Mouse (Mus musculus): ENCODE results near the gene Hsp90aa1.
"Not testable (repeated sequence)": the region's sequence is repeated elsewhere in the genome, so short reads cannot be mapped to it uniquely, and the experiment has no call there.

Hsp90aa1 gene

DNA sequence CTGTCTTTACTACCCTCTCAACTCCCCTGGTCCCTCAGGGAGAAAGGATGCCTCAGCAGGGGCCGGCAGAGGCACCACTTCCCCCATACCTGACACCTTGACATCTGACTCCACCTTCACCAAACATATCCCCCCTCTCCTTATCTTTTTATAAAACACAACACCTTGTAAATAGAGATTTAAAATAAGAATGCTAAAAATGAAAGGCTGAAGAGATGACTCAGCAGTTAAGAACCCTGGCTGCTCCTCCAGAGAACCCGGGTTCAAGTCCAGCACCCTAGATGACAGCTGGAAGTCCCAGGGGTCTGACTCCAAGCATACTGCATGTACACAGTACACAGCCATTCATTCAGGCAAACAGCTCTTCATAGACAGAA is 3.4 kb downstream of the Hsp90aa1 start:
- DNase-seq (ENCODE audit: low spot score in 2 of 2): no peak

DNA sequence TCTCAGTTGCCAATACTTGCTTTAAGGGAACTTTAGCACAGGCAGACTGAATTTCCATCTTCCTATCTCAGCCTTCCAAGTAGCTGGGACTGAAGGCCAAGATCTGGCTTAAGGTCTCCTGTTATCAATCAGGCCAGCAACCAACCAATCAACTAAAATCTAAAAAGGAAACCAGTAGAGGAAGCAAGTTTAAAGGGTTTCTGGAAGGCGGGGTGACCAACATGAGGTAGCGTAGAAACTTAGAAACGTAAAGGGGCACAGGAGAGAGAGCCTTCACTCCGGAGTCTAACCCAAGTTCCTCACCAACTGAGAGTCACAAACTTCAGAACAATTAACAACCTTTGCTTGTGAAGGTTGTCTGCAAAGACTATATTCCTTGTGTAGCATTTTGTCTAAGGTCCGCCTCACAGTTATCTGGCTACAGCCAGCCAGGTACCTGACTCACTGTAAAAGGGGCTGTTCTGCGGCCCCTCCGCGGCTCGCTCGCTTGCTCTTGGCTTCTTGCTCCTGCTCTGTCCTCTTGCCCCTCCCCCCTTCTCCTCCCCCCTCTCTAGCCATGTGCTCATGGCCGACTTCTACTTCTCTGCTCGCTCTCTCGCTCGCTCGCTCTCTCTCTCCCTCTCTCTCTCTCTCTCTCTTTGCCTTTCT is 3.9 kb downstream of the Hsp90aa1 start:
- DNase-seq (ENCODE audit: low spot score in 2 of 2): no peak

- DNase-seq (ENCODE audit: low spot score in 2 of 2): no peak
Observed at GRCm38 (mm10) chr12:110698080-110698479, 4.4 kb downstream of the Hsp90aa1 start.

- DNase-seq (ENCODE audit: low spot score in 2 of 2): no peak
Observed at GRCm38 (mm10) chr12:110697457-110697856, 5.1 kb downstream of the Hsp90aa1 start.

- DNase-seq (ENCODE audit: low spot score in 2 of 2): no peak
Observed at GRCm38 (mm10) chr12:110696975-110697400, 5.5 kb downstream of the Hsp90aa1 start.

DNA sequence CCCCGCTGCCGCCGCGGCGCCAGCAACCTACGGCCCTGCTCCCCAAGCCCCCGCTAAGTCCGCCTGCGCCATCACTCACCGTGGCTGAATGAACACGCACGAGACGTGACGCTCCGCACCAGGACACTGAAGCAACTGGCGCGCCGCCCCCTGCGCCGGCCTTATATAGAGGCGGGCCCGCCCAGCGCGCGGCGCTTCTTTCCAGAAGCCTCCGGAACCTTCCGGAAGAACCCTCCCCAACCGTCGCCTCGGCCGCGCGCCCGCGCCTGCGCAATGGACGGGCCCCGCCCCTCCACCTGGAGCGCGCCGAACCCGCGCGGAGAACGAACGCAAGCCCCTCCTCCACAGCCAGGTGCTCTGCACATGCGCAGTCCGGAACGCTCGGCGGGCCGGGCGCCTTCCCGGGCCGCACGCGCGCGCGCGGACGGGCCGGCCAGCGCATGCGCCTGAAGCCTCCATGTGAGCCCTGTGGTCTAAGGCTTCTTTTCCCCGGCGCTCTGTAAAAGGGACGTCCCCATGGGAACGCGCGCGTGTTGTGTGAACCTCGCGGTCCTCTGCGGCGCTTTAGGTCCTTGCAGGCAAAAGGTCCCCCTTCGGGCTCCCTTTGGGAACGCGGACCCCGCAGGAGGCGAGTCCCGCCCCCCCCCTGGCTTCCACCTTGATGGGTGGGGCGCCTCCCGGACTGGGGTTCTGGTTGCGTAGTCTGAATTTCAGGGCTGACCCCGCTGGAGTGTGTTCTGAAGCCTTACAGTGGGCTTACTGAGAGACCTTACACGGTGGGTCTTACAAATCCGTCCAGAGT is 6.2 kb downstream of the Hsp90aa1 start:
- peak; percentile 97 to 99 for DNase-seq (ENCODE audit: low spot score in 2 of 2)

DNA sequence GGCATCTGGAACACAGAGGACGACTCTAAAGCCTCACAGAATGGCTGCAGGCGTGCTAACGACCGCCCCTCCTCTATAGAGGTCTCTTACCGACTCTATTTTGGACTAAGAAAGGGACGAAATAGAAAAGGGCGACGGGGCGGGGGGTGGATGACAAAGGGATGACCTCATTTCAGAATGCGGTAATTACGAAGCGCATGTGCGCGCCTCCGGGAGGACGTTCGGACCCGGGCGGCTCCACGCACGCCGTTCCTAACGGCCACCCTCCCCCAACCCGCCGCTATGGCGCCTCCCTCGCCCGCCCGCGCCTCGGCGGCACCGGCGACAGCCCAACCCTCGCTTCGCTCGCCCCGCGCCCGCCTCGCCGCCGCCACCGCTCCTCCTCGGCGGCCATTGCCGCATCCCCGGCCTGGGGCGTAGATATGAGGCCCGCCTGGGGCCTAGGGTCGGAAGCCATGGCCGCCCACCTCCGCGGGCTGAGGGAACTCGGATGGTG is 6.8 kb downstream of the Hsp90aa1 start:
- DNase-seq (ENCODE audit: low spot score in 2 of 2): peak; percentile 37 to 57

DNA sequence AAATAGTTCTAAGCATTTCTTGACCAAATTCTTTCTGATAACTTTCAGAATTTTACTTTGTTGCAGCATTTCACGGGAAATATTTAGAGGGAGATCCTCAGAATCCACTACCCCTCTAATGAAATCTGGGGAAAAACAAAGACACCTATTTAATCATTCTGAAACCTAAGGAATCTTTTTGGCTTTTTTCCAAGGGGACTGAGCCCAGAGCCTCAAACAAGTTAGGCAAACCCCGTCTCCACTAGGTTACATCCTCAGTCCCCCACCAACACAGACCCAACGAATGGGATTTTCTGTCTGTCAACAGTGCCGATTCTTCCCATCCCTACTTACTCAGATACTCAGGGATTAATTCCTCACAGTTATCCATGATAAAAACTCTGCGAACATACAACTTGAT is 9.2 kb downstream of the Hsp90aa1 start:
- DNase-seq (ENCODE audit: low spot score in 2 of 2): not testable (repeated sequence)

- DNase-seq (ENCODE audit: low spot score in 2 of 2): no peak
Observed at GRCm38 (mm10) chr12:110689919-110690643, 12.4 kb downstream of the Hsp90aa1 start.

GRCm38 (mm10) chr12:110688921-110689320 is 13.6 kb downstream of the Hsp90aa1 start:
- DNase-seq (ENCODE audit: low spot score in 2 of 2): not testable (repeated sequence)

DNA sequence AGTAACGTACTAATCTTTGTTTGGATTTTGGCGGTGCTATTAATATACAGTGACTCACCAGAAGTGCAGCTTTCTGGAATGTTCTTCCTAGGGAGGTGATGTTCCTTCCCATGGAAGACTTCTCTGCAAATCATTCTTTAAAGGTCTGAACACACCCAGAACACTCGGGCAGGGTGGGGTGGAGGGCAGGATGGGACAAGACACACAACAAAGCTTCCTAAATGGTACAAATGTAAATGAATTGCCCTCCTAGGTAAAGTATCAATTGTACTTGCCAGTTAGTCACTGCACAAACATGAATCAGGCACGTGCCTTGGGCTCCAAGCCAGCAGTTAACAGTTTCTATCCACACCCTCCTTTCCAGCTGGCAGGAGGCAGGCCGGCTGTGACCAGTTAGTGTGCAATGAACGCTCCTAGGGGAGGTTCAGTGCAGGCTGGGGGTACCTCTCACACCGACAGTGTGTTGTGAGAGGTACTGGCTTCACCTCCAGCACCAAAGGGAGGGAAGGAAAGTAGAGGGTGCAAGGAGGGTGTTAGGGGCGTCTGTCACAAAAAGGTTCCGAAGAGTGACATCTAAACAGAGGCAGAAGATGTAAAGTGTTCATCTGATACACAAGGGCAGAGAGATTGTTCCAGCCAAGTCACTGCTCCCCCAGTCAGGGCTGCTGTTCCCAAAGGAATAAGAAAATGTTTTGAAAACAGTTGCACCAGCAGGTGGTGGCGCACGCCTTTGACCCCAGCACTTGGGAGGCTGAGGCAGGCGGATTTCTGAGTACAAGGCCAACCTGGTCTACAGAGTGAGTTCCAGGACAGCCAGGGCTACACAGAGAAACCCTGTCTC is 14.4 kb downstream of the Hsp90aa1 start:
- no peak for DNase-seq (ENCODE audit: low spot score in 2 of 2)

DNA sequence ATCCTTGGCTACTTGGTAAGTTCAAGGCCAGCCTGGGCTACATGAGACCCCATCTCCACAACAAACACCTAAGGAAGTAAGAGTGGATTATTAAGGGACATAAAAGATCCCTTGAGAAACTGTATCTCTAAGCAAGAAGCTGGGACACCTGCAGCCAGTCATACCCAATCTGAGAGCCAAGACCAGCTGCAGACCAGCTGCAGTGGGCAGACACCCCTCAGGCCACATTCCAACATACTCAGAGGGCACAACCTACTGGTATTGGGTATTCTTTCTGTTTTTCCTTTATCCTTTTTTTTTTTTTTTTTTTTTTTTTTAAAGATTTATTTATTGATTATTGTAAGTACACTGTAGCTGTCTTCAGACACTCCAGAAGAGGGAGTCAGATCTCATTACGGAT is 18.9 kb downstream of the Hsp90aa1 start:
- DNase-seq (ENCODE audit: low spot score in 2 of 2): no peak

DNA sequence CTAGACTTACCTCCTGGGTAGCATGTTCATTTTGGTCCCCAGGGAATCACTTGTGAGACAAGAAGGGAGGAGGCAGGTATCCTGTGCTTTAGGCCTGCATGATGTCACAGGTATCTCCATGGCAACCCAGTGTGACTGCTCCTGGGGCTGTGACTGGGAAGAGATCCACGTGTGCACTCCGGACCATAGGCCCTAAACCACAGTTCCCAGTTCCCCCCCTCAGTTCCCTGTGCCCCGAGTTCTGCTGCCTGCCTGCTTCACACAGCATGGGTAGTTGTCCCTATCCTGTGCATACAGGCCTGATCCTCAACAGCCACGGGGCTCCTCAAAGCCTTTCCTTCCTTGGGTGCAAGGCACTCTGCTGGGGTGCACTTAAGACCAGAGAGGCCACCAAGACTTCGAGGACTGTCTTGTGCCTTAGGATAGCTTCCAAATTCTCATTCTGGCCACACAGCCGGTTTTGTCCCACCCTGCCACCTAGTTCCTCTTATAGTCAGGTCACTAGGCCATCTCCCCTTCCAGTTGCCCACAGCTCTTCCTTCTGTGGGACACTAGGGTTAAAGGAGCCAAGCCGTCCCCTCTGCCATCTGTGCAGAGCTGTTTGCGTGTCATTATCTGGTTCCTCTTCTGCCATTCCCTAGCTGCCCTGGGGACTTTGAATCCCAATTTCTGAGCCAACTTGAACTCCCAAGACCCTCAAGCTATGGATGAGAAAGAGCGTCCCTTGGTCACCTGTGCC is 19.8 kb downstream of the Hsp90aa1 start, which contains the start of gene 1700001K19Rik:
TSS of gene 1700001K19Rik (minus strand) at position 59 of the 739 bp plus-strand sequence.
- no peak for DNase-seq (ENCODE audit: low spot score in 2 of 2)

- no peak for DNase-seq (ENCODE audit: low spot score in 2 of 2)
Observed at GRCm38 (mm10) chr12:110681878-110682277, 20.6 kb downstream of the Hsp90aa1 start.

- no peak for DNase-seq (ENCODE audit: low spot score in 2 of 2)
Observed at GRCm38 (mm10) chr12:110681191-110681590, 21.3 kb downstream of the Hsp90aa1 start.

- DNase-seq (ENCODE audit: low spot score in 2 of 2): peak in 1 of 2 experiments; percentile 25
Observed at GRCm38 (mm10) chr12:110674243-110674642, 28.3 kb downstream of the Hsp90aa1 start.

- no peak for DNase-seq (ENCODE audit: low spot score in 2 of 2)
Observed at GRCm38 (mm10) chr12:110667466-110668077, 35.0 kb downstream of the Hsp90aa1 start.

DNA sequence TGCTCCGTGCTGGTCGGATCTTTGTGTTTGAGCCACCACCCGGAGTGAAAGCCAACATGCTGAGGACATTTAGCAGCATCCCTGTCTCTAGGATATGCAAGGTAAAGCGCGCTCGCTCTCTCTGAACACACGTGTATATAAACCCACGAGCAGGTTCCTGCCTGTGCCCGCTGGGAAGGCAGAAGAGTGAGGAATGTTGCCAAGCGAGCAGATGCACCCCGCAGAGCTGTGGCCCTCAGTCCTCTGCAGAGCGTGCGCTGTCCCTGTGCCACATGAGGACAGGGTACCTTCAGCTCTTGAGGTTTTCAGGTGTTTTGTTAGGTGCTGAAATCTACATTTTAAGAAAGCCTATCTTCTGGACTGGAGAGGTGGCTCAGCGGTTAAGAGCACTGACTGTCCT is 40.8 kb downstream of the Hsp90aa1 start:
- DNase-seq (ENCODE audit: low spot score in 2 of 2): no peak

- DNase-seq (ENCODE audit: low spot score in 2 of 2): no peak
Observed at GRCm38 (mm10) chr12:110651464-110651863, 51.1 kb downstream of the Hsp90aa1 start.

DNA sequence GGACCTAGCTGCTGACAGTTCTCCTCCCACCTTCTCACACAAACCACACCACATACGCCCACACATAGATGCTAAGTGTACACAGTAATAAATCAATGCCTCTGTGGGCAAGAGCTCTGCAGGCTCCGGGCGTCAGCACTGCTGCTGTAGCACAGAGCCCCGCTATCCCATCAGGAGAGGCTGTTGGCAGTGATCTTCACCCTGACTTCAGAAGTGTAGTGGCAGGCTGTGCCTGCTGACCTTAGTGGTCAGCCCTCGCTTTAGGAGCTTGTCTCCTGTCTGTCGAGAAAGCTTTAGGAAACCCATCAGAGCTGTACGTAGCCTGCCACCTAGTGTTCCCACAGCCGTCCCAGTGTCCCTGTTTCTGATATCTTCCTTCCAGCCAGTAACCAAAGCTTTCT is 52.3 kb downstream of the Hsp90aa1 start:
- no peak for DNase-seq (ENCODE audit: low spot score in 2 of 2)

All from thymus, postnatal 10 days (tissue).